Mouse (Mus musculus) hematopoietic stem cell, adult 5-6 weeks (primary cell): Measurements from ENCODE around the gene Zdhhc17. TPM values are rescaled to one million over a fixed set of nuclear protein-coding genes. Genes with fewer than 3 reads are reported as not detected.

Experiments
- ATAC-seq, 2 experiments: fragments of 125-278 bp in 1 of 2; replicated peaks in 1 of 2; 2 replicates each; pipeline ENCODE4 v1.8.0; 2016 to 2017; ENCODE audit warnings: inconsistent platforms in 2 of 2, mild to moderate bottlenecking in 2 of 2, moderate number of reproducible peaks in 2 of 2, low read depth in 1 of 2, moderate TSS enrichment in 1 of 2; ENCODE audit not compliant: low FRiP score in 2 of 2, poor library complexity in 2 of 2, severe bottlenecking in 2 of 2, insufficient read depth in 1 of 2, low TSS enrichment in 1 of 2
- total RNA-seq: library from RNA; stranded (forward); fragments of 172-1452, 232-1000 nt; gene quantifications from 2 replicates; pipeline ENCODE4 v1.2.3, GENCODE M21; 2017

The Zdhhc17 gene
- total RNA-seq, 1 experiment from 2014 or later = 38.5 TPM

- no peak for ATAC-seq
Observed at GRCm38 (mm10) chr10:110940740-110941398, 69.1 kb downstream of the Zdhhc17 start.

GRCm38 (mm10) chr10:110939717-110940116 lies 70.2 kb downstream of the Zdhhc17 start:
- no peak for ATAC-seq

GRCm38 (mm10) chr10:110938841-110939549 lies 70.9 kb downstream of the Zdhhc17 start:
- ATAC-seq = no peak

- no peak for ATAC-seq
Observed at GRCm38 (mm10) chr10:110938361-110938760, 71.6 kb downstream of the Zdhhc17 start.

- ATAC-seq = no peak
Observed at GRCm38 (mm10) chr10:110935669-110936068, 74.3 kb downstream of the Zdhhc17 start.

GRCm38 (mm10) chr10:110935081-110935480 lies 74.9 kb downstream of the Zdhhc17 start:
- no peak for ATAC-seq

- no peak for ATAC-seq
Observed at GRCm38 (mm10) chr10:110933584-110933983, 76.4 kb downstream of the Zdhhc17 start.

GRCm38 (mm10) chr10:110931913-110932560 lies 77.9 kb downstream of the Zdhhc17 start:
- ATAC-seq = peak; percentile 84 to 89

- ATAC-seq = no peak
Observed at GRCm38 (mm10) chr10:110931161-110931912, 78.6 kb downstream of the Zdhhc17 start.

GRCm38 (mm10) chr10:110929756-110930155 lies 80.2 kb downstream of the Zdhhc17 start:
- ATAC-seq = no peak

- ATAC-seq = no peak
Observed at GRCm38 (mm10) chr10:110927491-110927890, 82.4 kb downstream of the Zdhhc17 start.

- no peak for ATAC-seq
Observed at GRCm38 (mm10) chr10:110922612-110923011, 87.3 kb downstream of the Zdhhc17 start.

GRCm38 (mm10) chr10:110921890-110922289 lies 88.0 kb downstream of the Zdhhc17 start:
- ATAC-seq = no peak

GRCm38 (mm10) chr10:110920368-110920950 lies 89.5 kb downstream of the Zdhhc17 start:
- peak; percentile 10 to 20; a peak in 2 of 4 replicates for ATAC-seq

- peak; percentile 85 to 89 for ATAC-seq
Observed at GRCm38 (mm10) chr10:110919531-110920343, 90.2 kb downstream of the Zdhhc17 start, which contains the start of gene Csrp2. Gene Csrp2 (plus strand): TSS chr10:110919789.
